In the genomic region with DNA sequence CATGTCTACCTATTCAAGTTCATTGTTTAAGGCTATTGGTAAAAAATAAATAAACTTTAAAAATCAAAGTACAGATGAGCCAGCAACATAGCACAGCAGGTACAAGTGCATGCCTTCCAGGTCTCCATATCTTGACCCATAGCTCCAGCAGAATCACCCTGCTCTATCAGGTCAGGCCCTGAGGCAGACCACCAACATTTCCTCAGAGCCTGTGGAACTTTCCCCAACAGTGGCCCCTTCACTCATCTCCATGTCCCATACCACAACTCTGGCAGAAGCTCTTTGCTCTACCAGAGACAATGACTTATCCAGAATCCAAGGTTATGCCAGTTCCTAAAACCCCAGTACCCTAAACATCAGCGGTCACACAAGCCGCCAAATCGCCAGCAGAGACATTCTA, we compare ENCODE assay signal across 11 mouse cellular contexts. TPM values are rescaled to one million over a fixed set of nuclear protein-coding genes. Genes with fewer than 3 reads are reported as not detected.
"Had no signal": no experiment of that assay in that cellular context is flagged by ENCODE, and none has a peak within 500 bp of the region (broad histone marks: within the 10 kb centered on the region; RNA-seq: fewer than 3 reads in every experiment).

No protein-coding gene starts in this region.

RNA-seq across cellular contexts. Expression of a gene that starts 10.9 kb away (rescaled TPM):
- polyA plus RNA-seq: inflammation-experienced regulatory T-cells, adult 6 months; kidney, embryonic 16.5 days; liver, embryonic 11.5 days; lung, embryonic 14.5 days; midbrain, embryonic 10.5 days; midbrain, embryonic 16.5 days; neural tube, embryonic 12.5 days; neural tube, embryonic 15.5 days; urinary bladder, adult 2 months had no signal

RNA-seq across cellular contexts. Expression of a gene that starts 21.7 kb away (rescaled TPM):
- polyA plus RNA-seq: inflammation-experienced regulatory T-cells, adult 6 months; kidney, embryonic 16.5 days; liver, embryonic 11.5 days; lung, embryonic 14.5 days; midbrain, embryonic 10.5 days; midbrain, embryonic 16.5 days; neural tube, embryonic 12.5 days; neural tube, embryonic 15.5 days; urinary bladder, adult 2 months had no signal

RNA-seq across cellular contexts. Expression of a gene that starts 43.5 kb away (rescaled TPM):
- polyA plus RNA-seq: inflammation-experienced regulatory T-cells, adult 6 months; kidney, embryonic 16.5 days; liver, embryonic 11.5 days; lung, embryonic 14.5 days; midbrain, embryonic 10.5 days; midbrain, embryonic 16.5 days; neural tube, embryonic 12.5 days; neural tube, embryonic 15.5 days; urinary bladder, adult 2 months had no signal

RNA-seq across cellular contexts. Expression of a gene that starts 54.3 kb away (rescaled TPM):
- polyA plus RNA-seq: inflammation-experienced regulatory T-cells, adult 6 months; limb, embryonic 15.5 days; liver, embryonic 11.5 days; lung, embryonic 14.5 days; neural tube, embryonic 12.5 days; neural tube, embryonic 15.5 days; testis, adult 2 months had no signal
